Mouse (Mus musculus) granulocyte monocyte progenitor cell, adult 5-6 weeks (primary cell): ENCODE data around the gene Aldh18a1. TPM values are rescaled to one million over a fixed set of nuclear protein-coding genes. Genes with fewer than 3 reads are reported as not detected.

Experiments used
- total RNA-seq, 2 experiments: library from RNA; stranded (forward) in 1 of 2; stranded (reverse) in 1 of 2; fragments of 200-712, 200-1000 nt in 1 of 2; fragments of >200 nt in 1 of 2; fragmentation: Nextera tagmentation in 1 of 2; gene quantifications; 2 replicates each; pipeline ENCODE4 v1.2.3; 2014 to 2017

Aldh18a1 gene
- total RNA-seq, 2 experiments from 2014 or later: 34.4 to 34.7 TPM

Other genes starting within 250 kb of the Aldh18a1 start
- 3.7 and 7.9 TPM in 2 replicates for gene Sorbs1, start 74.7 kb downstream of the Aldh18a1 start, total RNA-seq (2014; fragmentation: Nextera tagmentation)
- gene Sorbs1, start 74.7 kb downstream of the Aldh18a1 start, total RNA-seq (2017): 0.15 and 7.4 TPM in 2 replicates
- gene Tctn3, start 23.8 kb upstream of the Aldh18a1 start, total RNA-seq (2014; fragmentation: Nextera tagmentation): 6.6 and 9.2 TPM in 2 replicates
- 3.5 and 4.0 TPM in 2 replicates for gene Tctn3, start 23.8 kb upstream of the Aldh18a1 start, total RNA-seq (2017)
- gene Entpd1, start 23.9 kb upstream of the Aldh18a1 start, total RNA-seq (2014; fragmentation: Nextera tagmentation): 4.0 and 12.1 TPM in 2 replicates
- gene Entpd1, start 23.9 kb upstream of the Aldh18a1 start, total RNA-seq (2017): 12.8 and 15.0 TPM in 2 replicates
- not detected in 2 replicates for gene Cc2d2b, start 160.3 kb upstream of the Aldh18a1 start, total RNA-seq (2014; fragmentation: Nextera tagmentation)
- 0.09 and 0.15 TPM in 2 replicates for gene Cc2d2b, start 160.3 kb upstream of the Aldh18a1 start, total RNA-seq (2017)
- gene Ccnj, start 242.8 kb upstream of the Aldh18a1 start, total RNA-seq (2014; fragmentation: Nextera tagmentation): 5.5 and 7.4 TPM in 2 replicates
- gene Ccnj, start 242.8 kb upstream of the Aldh18a1 start, total RNA-seq (2017): 9.3 and 9.5 TPM in 2 replicates